Mouse (Mus musculus) embryonic stem cell, embryonic (primary cell): ENCODE data around the gene Adat3.

Experiments used
- CTCF ChIA-PET, 4 experiments: fragments of 300-600 bp in 2 of 4; fragments of 350-600 bp in 2 of 4; sonication (Branson Sonifier 250); formaldehyde crosslinking; loops; one replicate each; lab custom pipeline; 2022; ENCODE audit warnings: inconsistent platforms in 2 of 4; lab: Charles Lee
- POLR2A ChIA-PET, 4 experiments: fragments of 300-600 bp in 2 of 4; fragments of 350-600 bp in 2 of 4; sonication (Branson Sonifier 250); formaldehyde crosslinking; loops; one replicate each; lab custom pipeline; 2022; ENCODE audit warnings: antibody characterized with exemption in 4 of 4, inconsistent platforms in 1 of 4; lab: Charles Lee

Adat3 gene

DNA sequence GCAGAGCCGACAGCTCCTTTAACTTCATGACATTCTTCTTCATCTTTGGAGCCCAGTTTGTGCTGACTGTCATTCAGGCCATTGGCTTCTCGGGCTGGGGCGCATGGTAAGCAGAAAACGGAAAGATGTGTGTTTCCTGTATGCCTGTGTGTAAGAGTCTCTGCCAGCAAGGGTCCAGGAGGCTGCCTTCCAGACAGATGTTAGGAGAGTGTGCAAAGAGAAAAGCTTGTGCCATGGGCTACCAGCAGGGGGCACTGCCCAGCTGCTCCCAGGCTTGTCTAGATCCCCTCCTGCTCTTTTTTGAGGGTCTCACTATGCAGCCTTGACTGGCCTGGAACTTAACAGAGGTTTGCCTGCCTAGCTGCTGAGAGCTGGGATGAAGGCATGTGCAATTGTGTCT is 8.3 kb downstream of the Adat3 start:
- ChIA-PET POLR2A (interaction anchor here (0.6 to 5.6 kb wide), 43 partner anchors 7 to 220 kb away, joined by 3 to 44 read pairs (median 5); partner anchors contain the start of genes Csnk1g2 (in 3 of the 4), Abhd17a (in 2 of the 4), Adat3 (in 2 of the 4) and Scamp4 (in 2 of the 4)), CTCF (interaction anchor here (0.5 to 2.6 kb wide), 64 partner anchors 8 to 994 kb away, joined by 3 to 38 read pairs (median 4); partner anchors contain the start of genes Csnk1g2 (in 3 of the 4), Adat3 (in 2 of the 4), Rexo1 (in 2 of the 4) and Scamp4 (in 2 of the 4))

DNA sequence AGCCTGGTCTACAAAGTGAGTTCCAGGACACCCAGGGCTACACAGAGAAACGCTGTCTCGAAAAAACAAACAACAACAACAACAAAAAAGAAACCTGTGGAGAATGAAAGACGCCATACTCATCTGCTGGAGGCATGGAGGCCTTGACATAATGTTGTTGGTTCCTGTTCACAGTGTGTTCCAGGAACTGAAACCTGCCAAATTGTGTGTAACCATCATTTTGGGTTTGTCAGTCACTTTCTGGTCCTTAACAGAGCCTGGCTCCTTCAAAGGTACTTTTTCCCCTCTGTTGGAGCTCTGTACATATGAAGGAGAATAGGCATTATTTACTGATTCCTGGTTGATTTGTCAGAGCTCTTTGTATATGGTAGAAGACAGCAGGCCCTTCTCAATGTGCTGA is 9.2 kb downstream of the Adat3 start:
- ChIA-PET POLR2A (interaction anchor here in 2 of 4 experiments (0.8 to 5.6 kb wide), 16 partner anchors 8 to 219 kb away, joined by 3 to 44 read pairs (median 10); partner anchors contain the start of genes Abhd17a (in 2 of the 2), Adat3 (in 2 of the 2), Csnk1g2 (in 2 of the 2) and Scamp4 (in 2 of the 2)), CTCF (interaction anchor here (0.6 to 2.6 kb wide), 25 partner anchors 8 to 144 kb away, joined by 3 to 38 read pairs (median 4); partner anchors contain the start of genes Adat3 (in 2 of the 4), Csnk1g2 (in 2 of the 4), Scamp4 (in 2 of the 4) and Abhd17a (in 1 of the 4))

DNA sequence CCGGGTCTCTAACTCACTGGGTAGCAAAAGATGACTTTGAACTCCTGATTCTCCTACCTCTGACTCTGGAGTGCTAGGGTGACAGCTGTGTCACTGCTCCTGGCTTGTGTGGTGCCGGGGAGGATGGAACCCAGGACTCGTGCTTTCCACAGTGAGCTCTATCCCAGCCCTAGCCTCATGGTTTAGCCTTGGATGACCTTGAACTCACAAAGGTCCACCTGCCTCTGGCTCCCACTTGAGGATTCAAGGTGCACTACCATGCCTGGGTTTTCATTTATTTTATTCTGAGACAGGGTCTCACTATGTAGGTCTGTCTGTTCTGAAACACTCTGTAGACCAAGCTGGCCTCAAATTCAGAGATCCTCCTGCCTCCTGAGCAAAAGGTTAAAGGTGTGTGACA is 11.1 kb downstream of the Adat3 start:
- ChIA-PET CTCF (interaction anchor here in 2 of 4 experiments (0.6 to 2.0 kb wide), 8 partner anchors 9 to 286 kb away, joined by 3 to 15 read pairs (median 4); partner anchors contain the start of genes Abhd17a (in 1 of the 2), Csnk1g2 (in 1 of the 2) and Mknk2 (in 1 of the 2)), POLR2A (interaction anchor here (0.6 to 5.6 kb wide), 22 partner anchors 8 to 284 kb away, joined by 3 to 44 read pairs (median 4); partner anchors contain the start of genes Adat3 (in 2 of the 4), Csnk1g2 (in 2 of the 4), Scamp4 (in 2 of the 4) and Abhd17a (in 1 of the 4))

DNA sequence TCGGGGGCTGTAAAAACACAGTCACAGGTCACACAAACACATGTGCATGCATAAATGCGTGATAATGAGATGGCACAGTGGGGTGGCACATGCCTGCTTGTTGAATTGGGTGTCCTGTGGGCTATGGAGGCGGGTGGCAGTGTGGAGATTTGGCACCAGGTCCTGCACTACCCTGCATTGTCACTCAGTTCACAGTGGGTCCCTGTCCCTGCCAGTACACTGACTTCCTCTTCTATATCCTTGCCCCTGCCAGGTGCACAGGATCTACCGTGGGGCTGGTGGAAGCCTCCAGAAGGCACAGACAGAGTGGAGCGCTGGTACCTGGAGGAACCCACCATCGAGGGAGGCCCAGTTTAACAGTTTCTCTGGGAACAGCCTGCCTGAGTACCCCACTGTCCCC is 11.7 kb downstream of the Adat3 start:
- POLR2A ChIA-PET, result interaction anchor here in 3 of 4 experiments (0.6 to 5.6 kb wide), 18 partner anchors 8 to 285 kb away, joined by 3 to 44 read pairs (median 4); partner anchors contain the start of genes Csnk1g2 (in 2 of the 3), Abhd17a (in 1 of the 3), Adat3 (in 1 of the 3) and Klf16 (in 1 of the 3)
- CTCF ChIA-PET, result interaction anchor here in 2 of 4 experiments (0.7 to 2.0 kb wide), 5 partner anchors 8 to 286 kb away, joined by 3 to 15 read pairs (median 6); partner anchors contain the start of genes Abhd17a (in 1 of the 2), Csnk1g2 (in 1 of the 2) and Mknk2 (in 1 of the 2)

DNA sequence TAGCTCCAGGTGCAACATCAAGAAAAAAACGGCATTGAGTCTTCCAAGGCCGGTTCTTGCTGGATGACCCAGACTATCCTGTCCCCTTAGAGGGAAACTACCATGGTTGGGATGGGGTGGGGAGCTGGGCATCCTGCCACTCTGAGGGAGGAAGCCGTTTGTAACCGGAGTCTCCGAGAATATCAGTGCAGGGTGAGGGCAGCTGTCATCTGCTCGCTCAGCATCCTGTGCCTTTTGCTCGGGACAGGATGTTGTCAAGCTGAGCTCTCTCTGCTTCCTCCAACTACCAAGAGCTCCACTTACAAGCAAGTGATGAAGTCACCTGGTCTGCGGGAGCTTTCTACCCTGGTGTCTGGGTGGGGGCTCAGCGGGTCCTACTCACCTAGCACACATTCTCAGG is 15.5 kb downstream of the Adat3 start:
- POLR2A ChIA-PET, result interaction anchor here in 3 of 4 experiments (0.6 to 7.8 kb wide), 27 partner anchors 7 to 451 kb away, joined by 3 to 117 read pairs (median 5); partner anchors contain the start of genes Adat3 (in 2 of the 3), Gm49322 (in 2 of the 3), Rexo1 (in 2 of the 3) and Scamp4 (in 2 of the 3)
- CTCF ChIA-PET, result interaction anchor here in 3 of 4 experiments (0.7 to 1.4 kb wide), 5 partner anchors 39 to 538 kb away, joined by 3 to 4 read pairs (median 4); no protein-coding TSS in a partner anchor

DNA sequence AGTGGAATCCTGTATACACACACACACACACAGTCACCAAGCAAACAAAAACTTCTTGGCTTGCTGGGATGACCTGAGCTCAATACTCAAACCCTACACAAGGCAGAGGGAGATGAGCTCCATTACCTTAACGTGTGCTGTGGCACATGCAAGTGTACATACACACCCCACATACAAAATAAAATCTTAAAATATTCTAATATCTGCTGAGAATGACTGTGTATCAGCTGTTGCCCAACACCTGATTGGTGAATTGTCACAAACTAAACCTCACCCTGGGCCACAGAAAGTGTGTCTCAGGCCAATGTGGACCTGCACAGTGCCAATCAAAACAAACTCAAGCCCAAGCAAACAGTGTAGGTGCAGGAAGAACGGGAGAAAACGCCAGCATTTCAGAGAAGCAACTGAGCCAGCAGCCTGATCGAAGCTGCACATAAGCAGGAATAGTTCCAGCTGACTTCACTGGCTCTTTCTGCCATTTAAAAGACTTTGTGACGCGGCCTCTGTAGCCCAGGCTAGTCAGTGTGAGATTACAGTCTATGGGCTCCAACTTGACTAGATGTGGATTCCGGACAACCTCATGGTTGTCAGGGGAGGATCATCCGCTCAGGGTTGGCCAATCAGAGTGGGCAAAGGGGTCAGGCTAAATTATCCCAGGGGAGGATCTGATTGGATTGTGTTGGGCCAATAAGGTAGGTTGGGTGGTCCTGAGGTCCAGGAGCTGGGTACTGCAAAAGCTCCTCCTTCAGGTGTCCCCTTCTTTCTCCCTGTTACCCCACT is 17.0 kb downstream of the Adat3 start:
- POLR2A ChIA-PET, result interaction anchor here (0.6 to 10.3 kb wide), 101 partner anchors 9 to 765 kb away, joined by 3 to 157 read pairs (median 4); partner anchors contain the start of genes Adat3 (in 4 of the 4), Scamp4 (in 4 of the 4), Gm49322 (in 3 of the 4) and Mknk2 (in 3 of the 4)

DNA sequence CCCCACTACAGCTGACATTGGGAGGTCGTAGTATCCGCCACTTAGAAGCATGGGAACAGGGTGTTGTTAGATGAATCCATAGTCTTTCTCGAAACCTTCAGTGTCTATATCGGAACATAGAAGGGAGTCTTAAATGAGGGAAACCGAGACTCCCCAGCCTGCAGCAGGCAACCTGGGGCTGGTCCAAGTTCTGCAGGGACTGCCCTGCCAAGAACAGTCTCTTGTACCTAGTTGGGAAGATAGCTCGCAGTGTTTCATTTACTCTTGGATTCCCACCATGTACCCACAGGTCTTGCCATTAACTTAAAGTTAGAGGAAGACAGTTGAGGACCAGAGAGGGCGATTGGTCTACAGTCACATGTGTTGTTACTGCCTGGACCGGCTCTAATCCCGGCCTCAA is 17.7 kb downstream of the Adat3 start:
- CTCF ChIA-PET, result interaction anchor here (0.6 to 4.0 kb wide), 17 partner anchors 9 to 260 kb away, joined by 3 to 38 read pairs (median 4); partner anchors contain the start of genes Atp8b3 (in 1 of the 4), Klf16 (in 1 of the 4) and Rexo1 (in 1 of the 4)

More for the DNA sequence above, 17.0 kb downstream of the Adat3 start:
- CTCF ChIA-PET, result interaction anchor here (0.6 to 4.0 kb wide), 19 partner anchors 9 to 696 kb away, joined by 3 to 38 read pairs (median 4); partner anchors contain the start of genes Atp8b3 (in 1 of the 4), Klf16 (in 1 of the 4), Midn (in 1 of the 4) and Rexo1 (in 1 of the 4)

DNA sequence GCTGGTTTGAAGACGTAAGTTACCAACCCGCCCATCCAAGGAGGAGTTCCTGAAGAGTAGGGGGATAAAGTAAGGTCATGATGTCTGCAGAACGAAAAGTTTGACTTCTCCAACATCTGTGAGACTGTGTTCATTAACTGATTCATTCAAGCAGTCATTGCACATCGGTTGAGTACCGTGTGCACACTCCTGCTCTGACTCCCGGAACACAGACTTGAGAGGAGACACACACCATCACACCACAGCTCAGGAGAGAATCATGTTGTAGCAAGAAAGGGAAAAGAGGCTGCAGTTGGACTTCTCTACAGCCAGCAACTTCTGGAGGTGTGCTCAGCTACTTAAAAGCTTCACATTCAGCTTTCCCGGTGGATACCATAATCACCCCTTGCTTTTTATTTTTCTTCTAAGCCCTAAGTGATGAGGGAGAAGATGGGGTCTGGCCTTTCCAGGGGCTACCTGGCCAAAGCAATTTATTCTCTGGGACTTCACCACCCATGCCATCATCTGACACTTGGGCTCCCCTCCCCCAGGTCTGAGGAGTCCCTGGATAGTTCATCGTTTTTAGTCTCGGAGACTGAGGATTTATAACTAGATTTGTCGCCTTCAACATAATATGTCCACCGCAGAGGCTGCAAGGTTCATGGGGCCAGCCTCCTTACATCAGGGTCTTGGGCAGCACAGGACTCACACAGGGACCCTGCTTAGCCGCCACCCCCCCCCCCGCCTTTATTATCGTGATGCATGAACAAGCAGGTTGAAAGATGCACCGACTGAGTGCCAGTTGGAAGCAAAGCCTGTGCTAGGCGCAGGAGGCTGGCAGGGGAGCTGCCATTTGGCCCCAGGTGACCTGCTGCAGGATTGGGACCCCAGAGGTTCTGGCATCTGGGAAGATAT is 18.4 kb downstream of the Adat3 start:
- CTCF ChIA-PET, result interaction anchor here (0.9 to 4.0 kb wide), 11 partner anchors 10 to 67 kb away, joined by 3 to 38 read pairs (median 6); partner anchors contain the start of genes Klf16 (in 1 of the 4) and Rexo1 (in 1 of the 4)
- POLR2A ChIA-PET, result interaction anchor here (0.5 to 10.3 kb wide), 75 partner anchors 8 to 569 kb away, joined by 3 to 157 read pairs (median 7); partner anchors contain the start of genes Adat3 (in 3 of the 4), Gm49322 (in 3 of the 4), Mknk2 (in 3 of the 4) and Scamp4 (in 3 of the 4)

More for the DNA sequence above, 17.7 kb downstream of the Adat3 start:
- POLR2A ChIA-PET, result interaction anchor here (0.5 to 10.3 kb wide), 97 partner anchors 9 to 711 kb away, joined by 3 to 157 read pairs (median 5); partner anchors contain the start of genes Adat3 (in 4 of the 4), Scamp4 (in 4 of the 4), Gm49322 (in 3 of the 4) and Mknk2 (in 3 of the 4)

DNA sequence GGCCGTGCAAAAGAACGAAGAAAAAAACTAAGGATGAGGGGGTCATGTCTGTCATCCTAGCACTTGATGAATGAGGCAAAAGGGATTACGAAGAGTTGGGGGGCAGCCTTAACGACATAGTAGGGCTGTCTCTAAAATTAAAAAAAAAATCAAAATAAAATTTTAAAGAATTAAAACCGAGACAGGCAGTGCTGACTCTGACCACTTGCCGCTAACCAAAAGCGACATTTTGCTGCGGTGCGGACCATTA is 18.9 kb downstream of the Adat3 start:
- ChIA-PET CTCF (interaction anchor here (0.6 to 4.0 kb wide), 19 partner anchors 8 to 517 kb away, joined by 3 to 38 read pairs (median 6); partner anchors contain the start of genes Abhd17a (in 1 of the 4), Adat3 (in 1 of the 4), Atp8b3 (in 1 of the 4) and Rexo1 (in 1 of the 4)), POLR2A (interaction anchor here (0.5 to 10.3 kb wide), 117 partner anchors 8 to 671 kb away, joined by 3 to 232 read pairs (median 6); partner anchors contain the start of genes Abhd17a (in 3 of the 4), Gadd45b (in 3 of the 4), Klf16 (in 3 of the 4) and Mknk2 (in 3 of the 4))

DNA sequence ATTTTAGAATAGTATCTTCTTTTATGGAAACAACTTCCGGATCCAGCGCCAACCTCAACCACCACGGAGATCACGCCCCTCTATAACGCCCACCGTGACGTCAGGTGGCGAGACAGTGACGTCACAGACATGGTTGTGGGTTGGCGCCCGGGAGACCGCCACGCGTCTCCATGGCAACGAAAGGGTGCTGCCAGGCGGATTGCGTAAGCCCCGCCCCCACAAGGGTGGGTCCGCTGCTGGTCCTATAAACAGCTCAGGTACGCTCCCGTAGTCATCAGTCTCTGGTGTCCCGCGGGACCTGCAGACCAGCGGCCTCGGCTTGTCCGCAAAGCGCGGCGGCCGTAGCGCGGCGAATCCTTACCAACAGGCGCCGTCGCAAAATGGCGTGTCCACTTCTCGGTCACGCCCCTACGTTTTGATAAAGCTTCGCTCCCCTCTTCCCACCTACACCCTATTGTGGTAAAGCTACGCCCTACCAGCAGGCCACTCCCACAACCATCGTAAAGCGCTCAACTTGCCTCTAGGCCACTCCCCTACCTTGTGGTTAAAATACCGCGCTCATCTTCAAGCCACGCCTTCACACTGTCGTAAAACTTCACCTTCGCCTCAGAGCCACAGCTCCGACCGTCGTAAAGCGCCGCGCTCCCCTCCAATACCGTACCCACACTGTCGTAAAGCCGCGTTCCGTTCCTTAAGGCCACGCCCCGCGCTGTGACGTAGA is 19.4 kb downstream of the Adat3 start:
- CTCF ChIA-PET, result interaction anchor here (0.5 to 4.0 kb wide), 36 partner anchors 8 to 671 kb away, joined by 3 to 38 read pairs (median 4); partner anchors contain the start of genes Atp8b3 (in 2 of the 4), Rexo1 (in 2 of the 4), Abhd17a (in 1 of the 4) and Adat3 (in 1 of the 4)
- POLR2A ChIA-PET, result interaction anchor here (0.5 to 10.3 kb wide), 159 partner anchors 8 to 999 kb away, joined by 3 to 232 read pairs (median 5); partner anchors contain the start of genes Abhd17a (in 3 of the 4), Gadd45b (in 3 of the 4), Klf16 (in 3 of the 4) and Mknk2 (in 3 of the 4)

DNA sequence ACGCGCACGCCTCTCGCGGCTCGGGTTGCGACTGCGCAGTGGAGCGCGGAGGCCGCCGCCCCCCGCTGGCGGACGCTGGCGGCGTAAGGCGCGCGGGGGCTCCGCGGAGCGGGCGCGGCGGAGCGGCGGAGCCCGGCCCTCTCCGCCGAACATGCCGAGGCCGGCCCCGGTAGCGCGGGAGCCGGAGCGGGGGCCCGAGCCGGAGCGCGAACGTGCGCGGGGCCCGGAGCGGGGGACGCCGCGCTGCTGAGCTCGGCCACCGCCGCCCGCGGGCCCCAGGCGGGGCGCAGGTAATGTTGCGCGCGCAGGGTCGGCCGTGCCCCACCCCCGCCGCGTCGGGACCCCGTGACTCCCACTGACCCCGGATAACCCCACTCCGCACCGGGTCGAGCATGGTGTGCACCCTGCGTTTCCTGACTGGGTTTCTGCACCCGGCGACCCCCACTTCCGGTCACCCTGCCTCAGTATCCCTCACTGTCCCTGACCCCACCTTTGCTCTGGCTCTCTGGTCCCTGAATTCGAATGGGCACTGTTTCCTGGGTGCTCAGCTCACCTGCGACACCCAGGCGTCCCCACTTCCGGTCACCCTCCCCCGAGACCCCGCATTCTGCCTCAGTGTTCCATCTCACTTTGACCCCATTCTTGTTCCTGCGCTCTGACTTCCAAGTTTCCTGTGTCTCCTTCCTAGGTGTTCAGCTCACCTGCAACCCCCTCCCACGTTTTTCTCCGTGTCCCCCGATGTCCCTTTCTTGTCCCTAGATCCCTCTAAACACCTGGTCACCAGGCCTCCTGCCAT is 20.2 kb downstream of the Adat3 start, which contains the start of gene Csnk1g2:
Csnk1g2 (plus strand) TSS at position 178 of the 796 bp plus-strand sequence.
- CTCF ChIA-PET, result interaction anchor here (0.5 to 4.0 kb wide), 38 partner anchors 9 to 670 kb away, joined by 3 to 38 read pairs (median 4); partner anchors contain the start of genes Atp8b3 (in 2 of the 4), Rexo1 (in 2 of the 4), Abhd17a (in 1 of the 4) and Adat3 (in 1 of the 4)
- POLR2A ChIA-PET, result interaction anchor here (0.5 to 10.3 kb wide), 160 partner anchors 9 to 999 kb away, joined by 3 to 232 read pairs (median 5); partner anchors contain the start of genes Abhd17a (in 3 of the 4), Gadd45b (in 3 of the 4), Klf16 (in 3 of the 4) and Mknk2 (in 3 of the 4)

DNA sequence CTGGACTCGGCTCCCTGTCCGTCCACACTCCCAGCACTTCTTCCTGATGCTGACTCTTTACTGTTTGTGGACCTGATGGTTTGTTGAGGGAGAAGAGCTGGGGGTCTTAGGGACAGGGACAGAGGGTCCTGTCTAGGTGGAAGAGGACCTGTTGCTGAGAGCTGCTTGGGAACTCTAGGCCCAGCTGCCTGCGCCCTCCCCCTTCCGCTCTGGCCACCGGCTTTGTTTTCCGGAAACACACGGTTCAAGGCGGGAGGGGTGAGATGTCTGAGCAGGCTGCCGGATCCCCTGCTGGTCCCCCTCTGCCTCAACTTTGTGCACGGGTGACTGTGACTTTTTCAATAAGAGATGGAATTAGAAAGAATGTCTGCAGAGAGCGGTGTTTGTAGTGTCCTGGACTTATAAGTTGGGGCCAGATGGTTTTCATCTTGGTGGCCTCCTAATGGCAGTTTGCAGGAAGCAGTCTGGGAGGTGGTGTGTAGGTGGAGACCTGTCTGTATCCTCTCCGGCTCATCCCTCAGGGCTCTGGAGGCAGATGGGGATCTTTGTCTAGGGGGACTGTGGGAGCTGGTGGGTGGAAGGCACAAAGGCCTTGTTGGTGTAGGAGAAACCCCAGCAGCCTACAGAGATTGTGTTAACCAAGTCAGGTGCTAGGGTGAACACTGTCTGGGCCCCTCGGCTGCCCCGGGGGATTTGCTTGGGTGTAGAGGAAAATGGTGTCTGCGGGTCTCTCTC is 20.9 kb downstream of the Adat3 start:
- ChIA-PET POLR2A (interaction anchor here (0.6 to 10.3 kb wide), 34 partner anchors 8 to 483 kb away, joined by 3 to 232 read pairs (median 10); partner anchors contain the start of genes Abhd17a (in 2 of the 4), Atp8b3 (in 2 of the 4), Klf16 (in 2 of the 4) and Mknk2 (in 2 of the 4)), CTCF (interaction anchor here in 2 of 4 experiments (0.8 to 1.5 kb wide), 4 partner anchors 12 to 45 kb away, joined by 3 to 4 read pairs (median 3); no protein-coding TSS in a partner anchor)

DNA sequence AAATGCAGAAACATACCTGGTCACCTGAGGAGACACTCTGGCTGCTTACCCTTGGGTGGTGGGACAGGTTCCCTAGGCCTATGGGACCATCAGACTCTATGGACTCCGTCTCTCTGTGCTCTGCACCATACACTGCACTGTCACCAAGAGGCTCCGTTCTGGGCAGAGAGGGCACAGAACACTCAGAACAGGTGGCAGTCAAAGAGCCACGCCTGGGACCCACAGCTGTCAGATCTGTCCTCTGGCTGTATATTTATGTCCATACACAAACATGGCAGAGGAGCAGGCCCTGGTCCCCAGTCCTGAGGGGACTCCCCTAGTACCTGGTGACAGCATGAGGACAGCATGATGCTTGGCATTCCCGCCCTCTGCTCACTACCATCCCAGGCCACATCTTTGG is 23.1 kb downstream of the Adat3 start:
- ChIA-PET CTCF (interaction anchor here in 1 of 4 experiments (1.1 to 1.5 kb wide), 2 partner anchors 13 to 62 kb away, joined by 3 read pairs; no protein-coding TSS in a partner anchor), POLR2A (interaction anchor here in 2 of 4 experiments (0.6 to 10.3 kb wide), 11 partner anchors 11 to 56 kb away, joined by 3 to 232 read pairs (median 4); partner anchors contain the start of genes Mknk2 (in 2 of the 2), Adat3 (in 1 of the 2) and Scamp4 (in 1 of the 2))
